Mouse (Mus musculus): ENCODE measurements around the gene Sema5b. TPM values are rescaled to one million over a fixed set of nuclear protein-coding genes. Genes with fewer than 3 reads are reported as not detected.

The Sema5b gene
- 6.4 and 13.3 TPM in 2 replicates for total RNA-seq (2012; rRNA removed)

- Histone ChIP-seq H3K36me3 (ENCODE audit: control insufficient read depth, insufficient read depth, low read length, poor library complexity, severe bottlenecking) (no peaks in the 10 kb centered on the region), H3K9me3 (ENCODE audit: control insufficient read depth, insufficient read depth, low read depth, low read length) (no peaks in the 10 kb centered on the region), H3K9ac (ENCODE audit: insufficient read depth, low read depth, low read length, poor library complexity, severe bottlenecking) (peak within 1 kb of the TSS; percentile 51), H3K4me3 (ENCODE audit: insufficient read depth in 1 of 2, low read depth in 1 of 2, low read length in 2 of 2, poor library complexity in 1 of 2, severe bottlenecking in 1 of 2) (peak within 1 kb of the TSS; percentile 64 to 72), H3K4me1 (ENCODE audit: control insufficient read depth in 2 of 2, insufficient read depth in 2 of 2, low read length in 2 of 2, poor library complexity in 1 of 2) (peaks cover 0 to 12% of the 10 kb centered on the region in 2 experiments; a peak in 1 of 4 replicates), H3K27ac (ENCODE audit: insufficient read depth, low read depth, low read length, poor library complexity, severe bottlenecking) (no peak within 1 kb of the TSS)
- in situ Hi-C loops (cut with MboI; ENCODE audit: low sequenced_read_pairs in 2 of 2, unreplicated experiment in 2 of 2), result loop anchor here in 1 of 2 experiments (5.0 kb wide), 1 partner anchor 86 kb away; no protein-coding TSS in a partner anchor
- DNase-seq (ENCODE audit: low read depth, low spot score), result peak; percentile 76
- TF ChIP-seq ZC3H11A (IDR thresholded peaks at IDR 0.05; ENCODE audit: borderline replicate concordance, low read depth, low read length), result no peak
- TF ChIP-seq HCFC1 (IDR thresholded peaks at IDR 0.05; ENCODE audit: borderline replicate concordance, insufficient read depth, low read length), result peak; percentile 48; the same call in 1 of the 2 replicates
Observed at GRCm38 (mm10) chr16:35541117-35541641, at the start of gene Sema5b. Gene Sema5b (plus strand): TSS chr16:35541145.

- 0 out of 2 replicates have a peak, but pooled peaks have one; percentile 27 for TF ChIP-seq ZC3H11A (IDR thresholded peaks at IDR 0.05; ENCODE audit: borderline replicate concordance, low read depth, low read length)
- no peak for TF ChIP-seq ZNF384 (IDR thresholded peaks at IDR 0.05; ENCODE audit: low read depth, low read length)
- TF ChIP-seq HCFC1 (IDR thresholded peaks at IDR 0.05; ENCODE audit: borderline replicate concordance, insufficient read depth, low read length), result no peak
- TF ChIP-seq MAFK (IDR thresholded peaks at IDR 0.05; ENCODE audit: insufficient read depth, low read depth, low read length), result no peak
- no peak for TF ChIP-seq CHD2 (IDR thresholded peaks at IDR 0.05; ENCODE audit: low read depth, low read length)
- no peak for DNase-seq (ENCODE audit: low read depth, low spot score)
- no peak overlapping the region for H3K9ac ChIP-seq (ENCODE audit: insufficient read depth, low read depth, low read length, poor library complexity, severe bottlenecking)
- no peak overlapping the region for H3K27ac ChIP-seq (ENCODE audit: insufficient read depth, low read depth, low read length, poor library complexity, severe bottlenecking)
- H3K4me3 ChIP-seq (ENCODE audit: insufficient read depth in 1 of 2, low read depth in 1 of 2, low read length in 2 of 2, poor library complexity in 1 of 2, severe bottlenecking in 1 of 2), result no peak overlapping the region
- no peaks in the 10 kb centered on the region for H3K36me3 ChIP-seq (ENCODE audit: control insufficient read depth, insufficient read depth, low read length, poor library complexity, severe bottlenecking)
- H3K9me3 ChIP-seq (ENCODE audit: control insufficient read depth, insufficient read depth, low read depth, low read length), result no peaks in the 10 kb centered on the region
- no peaks in the 10 kb centered on the region for H3K4me1 ChIP-seq (ENCODE audit: control insufficient read depth in 2 of 2, insufficient read depth in 2 of 2, low read length in 2 of 2, poor library complexity in 1 of 2)
- in situ Hi-C loops (cut with MboI; ENCODE audit: low sequenced_read_pairs in 2 of 2, unreplicated experiment in 2 of 2), result no loop called here
Observed at GRCm38 (mm10) chr16:35500342-35500741, 40.6 kb upstream of the Sema5b start.

GRCm38 (mm10) chr16:35501106-35501760, 39.7 kb upstream of the Sema5b start:
- Histone ChIP-seq H3K9ac (ENCODE audit: insufficient read depth, low read depth, low read length, poor library complexity, severe bottlenecking) (no peak overlapping the region), H3K36me3 (ENCODE audit: control insufficient read depth, insufficient read depth, low read length, poor library complexity, severe bottlenecking) (no peaks in the 10 kb centered on the region), H3K27ac (ENCODE audit: insufficient read depth, low read depth, low read length, poor library complexity, severe bottlenecking) (no peak overlapping the region), H3K9me3 (ENCODE audit: control insufficient read depth, insufficient read depth, low read depth, low read length) (no peaks in the 10 kb centered on the region), H3K4me3 (ENCODE audit: insufficient read depth in 1 of 2, low read depth in 1 of 2, low read length in 2 of 2, poor library complexity in 1 of 2, severe bottlenecking in 1 of 2) (no peak overlapping the region), H3K4me1 (ENCODE audit: control insufficient read depth in 2 of 2, insufficient read depth in 2 of 2, low read length in 2 of 2, poor library complexity in 1 of 2) (no peaks in the 10 kb centered on the region)
- in situ Hi-C loops (cut with MboI; ENCODE audit: low sequenced_read_pairs in 2 of 2, unreplicated experiment in 2 of 2), result no loop called here
- TF ChIP-seq ZC3H11A (IDR thresholded peaks at IDR 0.05; ENCODE audit: borderline replicate concordance, low read depth, low read length), result no peak
- no peak for TF ChIP-seq ZNF384 (IDR thresholded peaks at IDR 0.05; ENCODE audit: low read depth, low read length)
- DNase-seq (ENCODE audit: low read depth, low spot score), result no peak

- TF ChIP-seq HCFC1 (IDR thresholded peaks at IDR 0.05; ENCODE audit: borderline replicate concordance, insufficient read depth, low read length) (no peak), ZC3H11A (IDR thresholded peaks at IDR 0.05; ENCODE audit: borderline replicate concordance, low read depth, low read length) (no peak), CHD2 (IDR thresholded peaks at IDR 0.05; ENCODE audit: low read depth, low read length) (no peak), ZNF384 (IDR thresholded peaks at IDR 0.05; ENCODE audit: low read depth, low read length) (no peak), MAFK (IDR thresholded peaks at IDR 0.05; ENCODE audit: insufficient read depth, low read depth, low read length) (no peak)
- Histone ChIP-seq H3K9me3 (ENCODE audit: control insufficient read depth, insufficient read depth, low read depth, low read length) (no peaks in the 10 kb centered on the region), H3K4me1 (ENCODE audit: control insufficient read depth in 2 of 2, insufficient read depth in 2 of 2, low read length in 2 of 2, poor library complexity in 1 of 2) (no peaks in the 10 kb centered on the region), H3K9ac (ENCODE audit: insufficient read depth, low read depth, low read length, poor library complexity, severe bottlenecking) (no peak overlapping the region), H3K36me3 (ENCODE audit: control insufficient read depth, insufficient read depth, low read length, poor library complexity, severe bottlenecking) (no peaks in the 10 kb centered on the region), H3K4me3 (ENCODE audit: insufficient read depth in 1 of 2, low read depth in 1 of 2, low read length in 2 of 2, poor library complexity in 1 of 2, severe bottlenecking in 1 of 2) (no peak overlapping the region), H3K27ac (ENCODE audit: insufficient read depth, low read depth, low read length, poor library complexity, severe bottlenecking) (no peak overlapping the region)
- in situ Hi-C loops (cut with MboI; ENCODE audit: low sequenced_read_pairs in 2 of 2, unreplicated experiment in 2 of 2), result no loop called here
- DNase-seq (ENCODE audit: low read depth, low spot score), result no peak
Observed at GRCm38 (mm10) chr16:35502456-35502855, 38.5 kb upstream of the Sema5b start.

All from ES-E14 (cell line).